Mouse (Mus musculus): ENCODE measurements at regions not wholly inside any gene's neighbourhood (a gene's known extent, or its start where the extent isn't known, plus 50 kb on each side); places are given as distances from the start of the nearest gene placed in this dataset.
A peak's percentile ranks its signal among the peaks of the same experiment; 100 is the strongest.

DNA sequence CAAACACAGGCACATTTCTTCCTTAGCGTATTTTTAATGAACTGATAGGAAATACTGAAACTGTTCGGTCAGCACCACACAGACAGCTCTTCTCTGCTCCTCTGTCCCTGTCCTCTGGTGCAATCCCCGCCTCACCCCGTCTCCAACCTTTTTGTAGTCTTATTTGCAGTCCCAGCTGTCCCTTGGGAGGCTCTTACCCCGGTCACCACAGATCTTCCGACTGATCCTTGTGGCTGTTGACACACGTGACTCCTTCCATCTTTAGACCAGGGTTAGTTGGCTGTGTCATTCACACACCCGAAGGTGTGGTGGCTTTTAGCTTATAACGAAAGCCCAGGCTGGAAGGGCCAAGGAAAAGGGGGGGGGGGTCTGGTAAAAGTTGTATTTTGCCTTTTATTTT lies 56.4 kb downstream of the Cyp26a1 start:
- no peak for DNase-seq (ENCODE audit: low spot score in 2 of 2)

- no peak for DNase-seq (ENCODE audit: low spot score in 2 of 2)
Observed at GRCm38 (mm10) chr19:37755372-37755771, 57.8 kb downstream of the Cyp26a1 start.

DNA sequence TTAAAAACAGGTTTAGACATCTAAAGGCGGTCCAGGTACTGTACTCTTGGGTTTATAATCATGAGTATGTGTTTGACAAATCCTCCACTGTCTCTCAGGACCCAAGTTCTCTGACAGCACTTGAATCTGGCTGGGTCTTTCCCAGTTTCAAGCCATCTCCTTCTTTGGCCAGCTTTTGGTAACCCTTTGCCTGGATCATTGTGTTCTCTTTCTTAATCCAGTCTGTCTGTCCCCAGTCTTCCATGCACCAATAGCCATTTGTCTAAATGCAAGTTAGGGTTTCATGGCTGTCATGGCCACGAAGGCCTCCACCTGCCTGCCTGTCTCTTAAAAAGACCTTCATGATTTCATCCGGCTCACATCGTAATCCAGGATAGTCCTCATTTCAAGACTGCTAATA lies 71.8 kb downstream of the Cyp26a1 start:
- DNase-seq (ENCODE audit: low spot score in 2 of 2), result no peak

DNA sequence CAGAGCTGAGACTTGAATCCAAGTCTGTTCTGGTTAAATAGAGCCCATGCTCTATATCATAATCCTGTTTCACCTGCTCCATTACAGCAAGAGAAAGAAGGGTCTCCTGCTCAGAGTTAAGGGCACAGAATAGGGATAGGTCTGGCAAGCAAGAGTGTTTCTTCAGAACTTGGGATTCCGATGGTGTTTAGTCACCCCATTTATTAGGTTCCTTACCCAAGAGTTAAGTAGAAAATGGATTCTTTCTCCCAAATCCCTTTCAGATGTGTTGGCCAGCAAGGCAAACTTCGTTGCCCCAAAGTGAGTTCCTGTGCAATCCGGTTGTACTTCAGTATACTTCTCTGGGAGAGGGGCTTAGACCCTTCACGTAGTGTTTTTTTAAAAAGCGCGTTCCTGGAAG lies 74.4 kb downstream of the Cyp26a1 start:
- no peak for DNase-seq (ENCODE audit: low spot score in 2 of 2)

DNA sequence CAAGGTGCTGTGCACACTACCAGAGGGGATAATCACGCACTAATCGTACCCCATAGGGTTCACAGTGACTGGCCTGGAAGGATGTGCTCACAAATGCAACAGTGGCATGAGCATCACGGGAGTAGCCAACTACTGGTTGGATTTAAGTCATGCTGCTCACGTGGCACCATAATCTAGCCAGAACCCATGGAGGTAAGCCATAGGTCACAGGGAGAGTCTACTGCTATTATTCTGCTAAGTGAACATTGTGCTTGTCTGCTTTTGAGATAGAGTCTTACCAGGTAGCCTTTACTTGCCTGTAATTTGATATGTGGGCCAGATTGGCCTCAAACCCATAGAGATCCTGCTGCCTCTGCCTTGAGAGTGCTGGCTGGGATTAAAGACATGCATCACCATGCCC lies 77.0 kb downstream of the Cyp26a1 start:
- no peak for DNase-seq (ENCODE audit: low spot score in 2 of 2)

- no peak for DNase-seq (ENCODE audit: low spot score in 2 of 2)
Observed at GRCm38 (mm10) chr19:37774966-37775365, 77.4 kb downstream of the Cyp26a1 start.

DNA sequence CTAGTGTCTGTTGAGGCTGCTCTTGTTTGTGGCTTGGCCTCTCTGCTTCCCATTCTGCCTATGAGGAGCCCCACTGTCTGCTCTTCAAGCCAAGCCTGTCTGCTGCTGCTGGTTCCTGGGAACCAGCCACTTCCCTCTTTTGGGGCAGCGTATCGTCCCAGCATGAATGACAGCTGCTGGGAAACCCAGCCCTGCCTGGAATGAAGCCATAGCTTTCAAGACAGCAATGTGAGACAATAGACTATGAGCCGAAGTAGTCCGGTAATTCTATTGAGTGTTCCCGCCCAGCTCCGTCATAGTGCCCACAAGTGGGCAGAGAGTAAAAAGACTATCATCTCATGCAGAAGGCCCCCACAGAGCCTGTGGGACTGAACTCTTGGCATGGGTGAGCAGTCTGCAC lies 80.4 kb downstream of the Cyp26a1 start:
- peak in 1 of 2 experiments; percentile 2 for DNase-seq (ENCODE audit: low spot score in 2 of 2)

- DNase-seq (ENCODE audit: low spot score in 2 of 2), result no peak
Observed at GRCm38 (mm10) chr19:37778568-37778967, 81.0 kb downstream of the Cyp26a1 start.

- no peak for DNase-seq (ENCODE audit: low spot score in 2 of 2)
Observed at GRCm38 (mm10) chr19:37788540-37788939, 90.9 kb downstream of the Cyp26a1 start.

DNA sequence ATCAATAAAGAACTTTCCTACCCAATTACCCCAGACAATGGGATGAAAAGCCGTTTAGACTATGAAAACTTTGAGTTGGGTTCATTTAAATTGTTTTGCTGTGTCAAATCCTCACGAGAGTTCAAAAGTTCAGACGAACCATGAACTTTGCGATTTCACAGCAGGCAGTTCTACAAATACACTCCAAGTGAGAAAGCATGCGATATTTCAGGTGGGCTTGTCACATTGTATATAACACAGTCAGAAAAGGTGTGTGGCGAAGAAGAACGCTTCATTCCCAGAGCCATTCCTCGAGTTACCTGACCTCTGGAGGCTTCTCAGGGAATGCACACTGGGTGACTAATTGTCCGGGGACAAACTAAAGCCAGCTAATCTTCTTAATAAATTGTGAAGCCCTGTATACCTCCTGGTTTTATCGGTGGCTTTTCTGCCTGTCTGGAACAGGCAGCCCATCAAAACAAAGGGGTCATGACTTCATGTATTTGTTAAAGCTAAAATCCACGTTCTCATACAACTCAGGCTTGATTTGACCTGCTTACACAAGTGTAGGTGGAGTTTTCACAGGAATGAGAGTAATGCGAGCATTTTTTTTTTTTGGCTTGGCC lies 92.1 kb downstream of the Cyp26a1 start:
- DNase-seq (ENCODE audit: low spot score in 2 of 2), result no peak

- no peak for DNase-seq (ENCODE audit: low spot score in 2 of 2)
Observed at GRCm38 (mm10) chr19:37790281-37791073, 92.9 kb downstream of the Cyp26a1 start.

DNA sequence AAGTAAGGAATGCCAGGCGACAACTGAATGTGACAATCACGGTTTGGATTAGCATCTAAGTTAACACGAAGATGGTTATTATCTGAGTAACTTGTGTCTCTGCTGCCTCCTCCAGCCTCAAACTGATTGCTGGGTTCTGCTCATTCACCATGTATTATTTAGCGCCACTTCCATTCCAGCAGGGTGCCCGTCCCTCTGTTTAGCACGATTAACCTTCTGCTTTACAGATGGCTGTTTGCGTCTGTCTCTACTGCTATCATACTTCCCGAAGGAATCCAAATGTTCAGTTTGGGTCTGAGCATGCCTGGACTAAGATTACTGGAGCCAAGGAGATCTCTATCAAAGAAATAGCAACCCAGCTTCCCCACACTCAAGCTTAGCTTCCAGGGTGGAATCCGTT lies 95.6 kb downstream of the Cyp26a1 start:
- DNase-seq (ENCODE audit: low spot score in 2 of 2), result peak; percentile 54 to 72

- DNase-seq (ENCODE audit: low spot score in 2 of 2), result no peak
Observed at GRCm38 (mm10) chr19:37795552-37796343, 98.2 kb downstream of the Cyp26a1 start.

DNA sequence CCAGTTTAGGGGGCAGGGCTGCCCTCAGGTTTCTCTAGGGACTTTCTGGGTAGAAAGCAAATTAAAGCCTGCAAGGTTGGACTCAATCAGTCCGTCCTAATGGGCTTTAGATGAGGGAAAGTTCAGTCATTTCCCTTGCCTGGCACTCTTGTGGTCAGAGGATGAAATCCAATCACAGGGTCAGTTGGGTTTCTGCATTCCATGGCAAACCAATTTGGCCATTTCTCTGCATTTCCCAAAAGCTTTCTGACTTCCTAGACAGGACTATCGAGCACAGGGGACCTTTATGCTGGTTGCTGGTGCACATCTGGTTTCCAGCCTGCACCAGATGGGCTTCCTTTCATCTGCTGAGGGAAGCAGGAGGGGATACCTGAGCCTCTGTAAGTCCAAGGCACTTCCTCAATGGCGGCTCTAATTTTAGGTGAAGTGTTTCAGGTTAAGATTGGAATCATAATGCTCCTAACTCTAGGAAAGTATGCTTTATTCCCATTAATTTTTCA lies 102.6 kb downstream of the Cyp26a1 start:
- DNase-seq (ENCODE audit: low spot score in 2 of 2), result no peak

GRCm38 (mm10) chr19:37809666-37810065 lies 112.1 kb downstream of the Cyp26a1 start:
- DNase-seq (ENCODE audit: low spot score in 2 of 2), result no peak

- no peak for DNase-seq (ENCODE audit: low spot score in 2 of 2)
Observed at GRCm38 (mm10) chr19:37814089-37815073, 116.8 kb downstream of the Cyp26a1 start.

DNA sequence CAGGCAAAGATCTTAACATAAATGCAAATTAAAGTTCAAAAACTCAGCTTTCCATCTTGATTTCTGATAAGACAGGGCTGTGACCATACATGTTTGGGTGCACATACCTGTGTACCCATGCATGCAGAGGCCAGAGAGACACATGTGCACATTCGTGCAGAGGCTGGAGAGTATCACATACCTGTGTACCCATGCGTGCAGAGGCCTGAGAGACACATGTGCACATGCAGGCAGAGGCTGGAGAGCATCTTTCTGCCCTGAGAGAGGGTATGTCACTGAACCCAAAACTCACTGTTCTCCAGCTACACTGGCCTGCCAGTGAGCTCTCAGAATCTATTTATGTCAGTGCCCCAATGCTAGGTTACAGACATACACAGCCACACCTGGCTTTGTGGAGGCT lies 118.0 kb downstream of the Cyp26a1 start:
- no peak for DNase-seq (ENCODE audit: low spot score in 2 of 2)

DNA sequence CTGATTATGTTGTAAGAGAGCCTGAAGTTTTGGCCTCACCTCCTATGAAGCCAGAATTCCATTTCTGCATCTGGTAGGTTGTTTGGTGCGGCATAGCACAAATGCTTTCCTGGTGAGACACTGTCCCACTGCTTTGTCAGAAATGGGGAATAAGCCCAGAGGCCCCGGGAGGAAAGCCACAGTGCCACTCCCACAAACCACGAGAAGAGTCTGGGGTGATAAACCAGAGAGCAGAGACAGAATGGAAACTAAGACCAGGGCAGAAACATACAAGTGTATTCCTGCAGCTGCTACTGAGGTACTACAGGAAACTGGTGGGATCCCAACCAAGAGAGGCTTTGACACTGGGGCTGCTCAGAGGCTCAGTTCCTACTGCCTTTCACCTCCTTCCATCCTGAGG lies 123.6 kb downstream of the Cyp26a1 start:
- no peak for DNase-seq (ENCODE audit: low spot score in 2 of 2)

DNA sequence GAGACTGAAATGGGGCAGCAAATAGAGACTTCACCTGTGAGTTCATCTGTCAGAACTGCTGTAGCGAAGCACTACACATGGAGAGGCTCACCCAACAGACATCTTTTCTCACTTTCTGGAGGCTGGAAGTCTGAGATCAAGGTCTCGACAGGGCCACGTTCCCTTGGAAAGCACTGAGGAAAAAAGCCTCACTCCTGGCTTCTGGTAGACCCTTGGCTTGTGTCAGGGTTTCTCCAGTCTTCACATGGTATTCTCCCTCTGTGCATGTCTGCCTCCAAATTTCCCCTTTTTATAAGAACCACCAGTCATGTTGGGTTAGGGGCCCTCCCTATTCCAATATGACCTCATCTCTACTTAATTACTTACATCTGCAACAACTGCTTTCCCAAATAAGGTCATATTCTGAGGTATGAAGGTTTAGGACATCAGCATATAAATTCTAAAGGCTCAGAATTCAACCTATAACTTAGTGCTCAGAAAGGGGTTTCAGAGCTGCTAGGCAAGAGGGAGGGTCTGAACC lies 124.1 kb downstream of the Cyp26a1 start:
- DNase-seq (ENCODE audit: low spot score in 2 of 2), result no peak

- DNase-seq (ENCODE audit: low spot score in 2 of 2), result no peak
Observed at GRCm38 (mm10) chr19:37824155-37824554, 126.6 kb downstream of the Cyp26a1 start.

DNA sequence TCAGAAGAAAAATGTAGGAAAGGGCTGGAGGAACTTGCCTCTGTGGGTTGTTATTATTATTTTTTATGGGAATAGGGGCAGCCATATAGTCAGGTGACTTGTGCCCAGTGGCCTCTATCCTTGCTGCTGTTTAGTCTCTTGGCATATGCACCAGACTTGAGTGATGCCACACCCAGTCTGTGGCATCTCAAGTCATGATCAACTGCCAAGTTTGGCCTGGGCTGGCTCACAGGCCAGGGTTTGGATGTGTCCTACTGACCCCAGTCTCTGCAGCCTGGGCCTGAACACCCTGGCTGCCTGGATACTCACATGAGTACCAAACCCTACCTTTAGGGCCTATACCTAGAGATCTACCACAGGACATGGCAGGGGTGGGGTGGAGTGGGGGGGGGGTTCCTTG lies 133.8 kb downstream of the Cyp26a1 start:
- no peak for DNase-seq (ENCODE audit: low spot score in 2 of 2)

Data from layer of hippocampus, adult 18-20 months (tissue).